Comparison of ENCODE assay signal across 21 mouse cellular contexts in the genomic region with DNA sequence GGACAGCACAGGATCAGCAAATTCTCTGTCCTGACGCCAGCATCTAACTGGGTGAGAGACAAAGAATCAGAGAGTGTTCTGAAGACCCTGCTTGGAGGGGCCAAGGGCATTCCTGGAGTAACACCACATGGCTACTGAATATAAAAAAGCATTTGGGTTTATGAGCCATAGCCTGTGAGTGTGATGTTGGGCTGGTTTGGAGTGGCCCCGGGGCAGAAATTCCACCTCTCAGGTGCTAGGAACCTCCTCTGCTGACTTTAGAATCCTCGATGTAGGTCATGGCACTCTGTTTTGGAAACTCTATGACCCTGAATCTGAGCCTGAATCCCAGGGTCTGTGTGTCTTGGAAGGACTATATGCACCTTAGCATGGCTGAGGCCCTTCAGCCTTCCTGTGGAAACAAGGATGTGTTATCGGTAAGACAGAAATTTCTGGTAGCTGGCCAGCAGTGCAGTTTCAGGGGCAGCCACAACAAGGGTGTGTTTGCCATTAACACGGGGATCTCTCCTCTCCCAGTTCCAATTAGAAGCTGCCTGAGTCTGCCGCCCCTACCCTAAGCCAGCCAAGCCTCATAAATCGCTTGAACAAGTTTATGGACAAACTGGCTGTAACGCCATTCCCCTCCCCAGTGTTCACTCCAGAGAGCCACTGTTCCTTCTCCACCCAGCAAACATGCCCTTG. TPM values are rescaled to one million over a fixed set of nuclear protein-coding genes. Genes with fewer than 3 reads are reported as not detected.
DNase-seq lines count a peak whose midpoint lies in the region; ATAC-seq and TF ChIP-seq lines count a peak whose summit lies in the region.
"Had no signal": no experiment of that assay in that cellular context is flagged by ENCODE, and none has a peak within 500 bp of the region (broad histone marks: within the 10 kb centered on the region; RNA-seq: fewer than 3 reads in every experiment).

No protein-coding gene starts in this region.

- H3K27me3 ChIP-seq in embryonic facial prominence, embryonic 10.5 days (replicated peaks; ENCODE audit: low read depth, poor library complexity, severe bottlenecking) = peaks cover 71% of the 10 kb centered on the region
- H3K27me3 ChIP-seq in kidney, postnatal 0 days (ENCODE audit: insufficient read depth, low read length) = 0 out of 2 replicates have a peak, but pooled peaks cover 2% of the 10 kb centered on the region
- no peaks in the 10 kb centered on the region for H3K27me3 ChIP-seq in limb, embryonic 11.5 days (ENCODE audit: control insufficient read depth, insufficient read depth, low read length)

- ATAC-seq in kidney, postnatal 0 days (replicated peaks; ENCODE audit: low FRiP score, low read depth) = peak; percentile 62; the same call in 1 of the 2 replicates
- ATAC-seq in limb, embryonic 11.5 days (ENCODE audit: insufficient number of reproducible peaks, low FRiP score, low TSS enrichment, low read depth) = peak; percentile 38; the same call in 1 of the 2 replicates
- ATAC-seq: forebrain, embryonic 13.5 days; hindbrain, postnatal 0 days; lung, postnatal 0 days; midbrain, embryonic 13.5 days had no signal

- no peak for TF ChIP-seq CTCF in kidney, postnatal 0 days (IDR thresholded peaks at IDR 0.05; ENCODE audit: low read depth)
- no peak for TF ChIP-seq CTCF in lung, adult 2 months (IDR thresholded peaks at IDR 0.05; ENCODE audit: insufficient read depth, low read length)

- no peak overlapping the region for H3K4me3 ChIP-seq in embryonic facial prominence, embryonic 10.5 days
- H3K4me3 ChIP-seq in kidney, postnatal 0 days (replicated peaks; ENCODE audit: low read depth, low read length) = no peak overlapping the region
- H3K4me3 ChIP-seq in limb, embryonic 11.5 days (ENCODE audit: low read depth, low read length) = no peak overlapping the region
- H3K4me3 ChIP-seq in lung, adult 2 months (replicated peaks; ENCODE audit: extremely low read depth, low read depth, low read length) = no peak overlapping the region
- H3K4me3 ChIP-seq: forebrain, embryonic 13.5 days; heart, embryonic 15.5 days; hindbrain, embryonic 10.5 days; liver, embryonic 15.5 days; midbrain, embryonic 13.5 days; neural tube, embryonic 13.5 days had no signal

- 66% methylated on average over 8 of the region's 8 CpGs for WGBS in embryonic facial prominence, embryonic 10.5 days
- 12% methylated on average over 8 of the region's 8 CpGs for WGBS in kidney, postnatal 0 days
- 14% methylated on average over 8 of the region's 8 CpGs for WGBS in limb, embryonic 11.5 days
- WGBS in lung, adult 2 months = 62% methylated on average over 8 of the region's 8 CpGs

- H3K9me3 ChIP-seq in embryonic facial prominence, embryonic 10.5 days = no peaks in the 10 kb centered on the region
- H3K9me3 ChIP-seq in kidney, postnatal 0 days (replicated peaks; ENCODE audit: low read length) = no peaks in the 10 kb centered on the region
- no peaks in the 10 kb centered on the region for H3K9me3 ChIP-seq in limb, embryonic 11.5 days (ENCODE audit: control insufficient read depth, low read length)
- H3K9me3 ChIP-seq: forebrain, embryonic 13.5 days; heart, embryonic 15.5 days; hindbrain, embryonic 10.5 days; liver, embryonic 15.5 days; midbrain, embryonic 13.5 days; neural tube, embryonic 13.5 days had no signal

- peak overlapping the region; percentile 24; the same call in 1 of the 2 replicates for H3K27ac ChIP-seq in embryonic facial prominence, embryonic 10.5 days (replicated peaks)
- peak overlapping the region; percentile 67 for H3K27ac ChIP-seq in kidney, postnatal 0 days
- H3K27ac ChIP-seq in limb, embryonic 11.5 days (replicated peaks; ENCODE audit: low read depth, low read length) = peak overlapping the region; percentile 89
- H3K27ac ChIP-seq: forebrain, embryonic 13.5 days; heart, embryonic 15.5 days; hindbrain, embryonic 10.5 days; hindbrain, postnatal 0 days; liver, embryonic 15.5 days; midbrain, embryonic 13.5 days; neural tube, embryonic 13.5 days had no signal

- peaks cover 31% of the 10 kb centered on the region for H3K4me1 ChIP-seq in embryonic facial prominence, embryonic 10.5 days
- H3K4me1 ChIP-seq in kidney, postnatal 0 days (replicated peaks; ENCODE audit: insufficient read depth, low read length) = no peaks in the 10 kb centered on the region
- peaks cover 54% of the 10 kb centered on the region for H3K4me1 ChIP-seq in limb, embryonic 11.5 days (ENCODE audit: control insufficient read depth, insufficient read depth, low read length)
- H3K4me1 ChIP-seq in lung, adult 2 months (ENCODE audit: control insufficient read depth, insufficient read depth, low read length) = no peaks in the 10 kb centered on the region
- H3K4me1 ChIP-seq: liver, embryonic 15.5 days had no signal

- H3K36me3 ChIP-seq in embryonic facial prominence, embryonic 10.5 days (replicated peaks) = no peaks in the 10 kb centered on the region
- no peaks in the 10 kb centered on the region for H3K36me3 ChIP-seq in kidney, postnatal 0 days (ENCODE audit: insufficient read depth, low read length)
- H3K36me3 ChIP-seq in limb, embryonic 11.5 days (ENCODE audit: control insufficient read depth, insufficient read depth, low read length) = no peaks in the 10 kb centered on the region
- H3K36me3 ChIP-seq: heart, embryonic 15.5 days; hindbrain, embryonic 10.5 days; liver, embryonic 15.5 days; midbrain, embryonic 13.5 days; neural tube, embryonic 13.5 days had no signal

- no peak overlapping the region for H3K9ac ChIP-seq in kidney, postnatal 0 days (ENCODE audit: low read depth, low read length)
- no peak overlapping the region for H3K9ac ChIP-seq in limb, embryonic 11.5 days (ENCODE audit: low read length)
- H3K9ac ChIP-seq: forebrain, embryonic 13.5 days; heart, embryonic 15.5 days; liver, embryonic 15.5 days; midbrain, embryonic 13.5 days; neural tube, embryonic 13.5 days had no signal

- no peak overlapping the region for H3K4me2 ChIP-seq in kidney, postnatal 0 days (ENCODE audit: low read length)
- no peak overlapping the region for H3K4me2 ChIP-seq in limb, embryonic 11.5 days (ENCODE audit: low read depth, severe bottlenecking)
- H3K4me2 ChIP-seq: forebrain, embryonic 13.5 days; heart, embryonic 15.5 days; liver, embryonic 15.5 days; midbrain, embryonic 13.5 days; neural tube, embryonic 13.5 days had no signal

- DNase-seq in embryonic facial prominence, embryonic 10.5 days (ENCODE audit: low spot score) = no peak
- DNase-seq in kidney, adult 18-20 months = peak; percentile 68
- peak; percentile 63 for DNase-seq in kidney, postnatal 0 days (ENCODE audit: low spot score)
- peak; percentile 68 for DNase-seq in limb, embryonic 11.5 days (ENCODE audit: low spot score)
- no peak for DNase-seq in cerebellum, postnatal 14 days
- no peak for DNase-seq in adrenal gland, adult (ENCODE audit: inconsistent age in 2 of 2, low spot score in 1 of 2)
- DNase-seq in lung, adult 2 months = no peak
- DNase-seq: adrenal gland, adult 2 months; cerebellum, adult 11-12 months; cerebellum, postnatal 36 days; gastrocnemius, postnatal 25 days; thymus, postnatal 14 days had no signal

- TF ChIP-seq POLR2A in lung, adult 2 months (IDR thresholded peaks at IDR 0.05; ENCODE audit: borderline replicate concordance, extremely low read depth, low read depth, low read length) = no peak

RNA-seq across cellular contexts. Expression of a gene that starts 3.7 kb away (rescaled TPM):
- polyA plus RNA-seq in embryonic facial prominence, embryonic 10.5 days (2016; fragmentation: Nextera tagmentation; extraction: Ambion mirVana) = not detected in 2 replicates
- polyA plus RNA-seq in kidney, postnatal 0 days (2015; fragmentation: Nextera tagmentation; extraction: Ambion mirVana) = not detected in 2 replicates
- not detected in 2 replicates for polyA plus RNA-seq in limb, embryonic 11.5 days (2014; fragmentation: Nextera tagmentation; extraction: Ambion mirVana)
- polyA plus RNA-seq in lung, adult 2 months (2012; rRNA removed) = not detected in 2 replicates
- polyA plus RNA-seq: adrenal gland, adult 2 months; embryonic facial prominence, embryonic 11.5 days; forebrain, embryonic 13.5 days; heart, embryonic 15.5 days; hindbrain, embryonic 10.5 days; hindbrain, postnatal 0 days; liver, embryonic 15.5 days; lung, postnatal 0 days; midbrain, embryonic 13.5 days; neural tube, embryonic 13.5 days had no signal

RNA-seq across cellular contexts. Expression of a gene that starts 34.7 kb away (rescaled TPM):
- polyA plus RNA-seq in embryonic facial prominence, embryonic 10.5 days (2016; fragmentation: Nextera tagmentation; extraction: Ambion mirVana) = 33.9 and 44.5 TPM in 2 replicates
- 19.0 and 22.5 TPM in 2 replicates for polyA plus RNA-seq in kidney, postnatal 0 days (2015; fragmentation: Nextera tagmentation; extraction: Ambion mirVana)
- polyA plus RNA-seq in limb, embryonic 11.5 days (2014; fragmentation: Nextera tagmentation; extraction: Ambion mirVana) = 78.2 and 87.1 TPM in 2 replicates
- 17.7 and 18.3 TPM in 2 replicates for polyA plus RNA-seq in lung, adult 2 months (2012; rRNA removed)

Comparison
In these comparisons a context has a peak if more than half of its experiments do, and no peak if none do; other contexts are left out.
1. DNase-seq: peak in kidney, adult 18-20 months (single experiment), kidney, postnatal 0 days (single experiment) and limb, embryonic 11.5 days (single experiment); none in embryonic facial prominence, embryonic 10.5 days (single experiment), cerebellum, postnatal 14 days (0 of 2), adrenal gland, adult (0 of 2) and lung, adult 2 months (single experiment).
2. H3K27ac ChIP-seq: peak in every context shown above with its lines; median percentile 89 in limb, embryonic 11.5 days; 67 in kidney, postnatal 0 days; 24 in embryonic facial prominence, embryonic 10.5 days.